Mouse (Mus musculus) brown adipose tissue, adult 24 weeks (tissue): ENCODE measurements around the gene Wfdc17. TPM values are rescaled to one million over a fixed set of nuclear protein-coding genes. Genes with fewer than 3 reads are reported as not detected.

Source experiments
- H3K27ac ChIP-seq: fragments of 200-500 bp; replicated peaks from 2 replicates; pipeline ENCODE4 v1.5.1; 2012; ENCODE audit warnings: low read depth, mild to moderate bottlenecking, low read length
- H3K4me1 ChIP-seq: fragments of 200-500 bp; 2 replicates; pipeline ENCODE4 v1.6.1; 2012; ENCODE audit warnings: low read length, mixed read lengths; ENCODE audit not compliant: control insufficient read depth, insufficient read depth, insufficient read length
- H3K4me3 ChIP-seq: fragments of 200-500 bp; 2 replicates; pipeline ENCODE4 v1.5.1; 2012; ENCODE audit warnings: low read depth, mild to moderate bottlenecking, low read length, moderate library complexity; ENCODE audit not compliant: insufficient read depth
- polyA plus RNA-seq: library from polyadenylated mRNA; stranded (reverse); fragments of >200 nt; gene quantifications from 2 replicates; pipeline ENCODE4 v1.2.4, GENCODE M21; 2012; ENCODE audit not compliant: missing spikeins, insufficient read depth, insufficient read length

Gene Wfdc17
- polyA plus RNA-seq, 1 experiment, result 20.8 TPM

GRCm38 (mm10) chr11:83753581-83754181 is 49.9 kb downstream of the Wfdc17 start, which contains the start of gene Heatr6:
Gene Heatr6, plus strand, starts transcription at chr11:83753696.
- peak within 1 kb of the TSS; percentile 95 for H3K4me3 ChIP-seq
- no peaks in the 10 kb centered on the region for H3K4me1 ChIP-seq
- peak within 1 kb of the TSS; percentile 62 for H3K27ac ChIP-seq

GRCm38 (mm10) chr11:83754227-83754626 is 50.4 kb downstream of the Wfdc17 start:
- H3K4me3 ChIP-seq, result peak overlapping the region; percentile 95
- no peaks in the 10 kb centered on the region for H3K4me1 ChIP-seq
- H3K27ac ChIP-seq, result no peak overlapping the region

Other genes starting within 250 kb of the Wfdc17 start
- 5.4 and 6.6 TPM in 2 replicates for gene Mmp28, start 240.9 kb upstream of the Wfdc17 start, polyA plus RNA-seq
- gene Taf15, start 230.9 kb upstream of the Wfdc17 start, polyA plus RNA-seq, result 29.8 and 35.5 TPM in 2 replicates
- not detected in 2 replicates for gene Heatr9, start 181.8 kb upstream of the Wfdc17 start, polyA plus RNA-seq
- 3.7 and 4.0 TPM in 2 replicates for gene Ccl5, start 173.5 kb upstream of the Wfdc17 start, polyA plus RNA-seq
- gene Ccl9, start 125.4 kb upstream of the Wfdc17 start, polyA plus RNA-seq, result 11.4 and 13.7 TPM in 2 replicates
- 21.1 and 56.5 TPM in 2 replicates for gene Ccl6, start 110.9 kb upstream of the Wfdc17 start, polyA plus RNA-seq
- not detected in 2 replicates for gene Rpl9-ps1, start 58.4 kb upstream of the Wfdc17 start, polyA plus RNA-seq
- 1.5 and 4.1 TPM in 2 replicates for gene Ccl3, start 54.6 kb upstream of the Wfdc17 start, polyA plus RNA-seq
- 3.8 TPM in 1 of 2 replicates, not detected in the other for gene Ccl4, start 41.4 kb upstream of the Wfdc17 start, polyA plus RNA-seq
- gene Wfdc18, start 5.0 kb downstream of the Wfdc17 start, polyA plus RNA-seq, result not detected in 2 replicates
- 5.5 and 18.4 TPM in 2 replicates for gene Wfdc21, start 42.9 kb downstream of the Wfdc17 start, polyA plus RNA-seq
- 6.1 and 6.5 TPM in 2 replicates for gene Heatr6, start 49.7 kb downstream of the Wfdc17 start, polyA plus RNA-seq
- not detected in 2 replicates for gene Hnf1b, start 146.1 kb downstream of the Wfdc17 start, polyA plus RNA-seq
- gene Ddx52, start 238.1 kb downstream of the Wfdc17 start, polyA plus RNA-seq, result 13.7 and 15.9 TPM in 2 replicates